Mouse (Mus musculus) spleen, adult 2 months (tissue): ENCODE measurements around the gene Stt3b. TPM values are rescaled to one million over a fixed set of nuclear protein-coding genes. Genes with fewer than 3 reads are reported as not detected.
"Not testable (repeated sequence)": the region's sequence is repeated elsewhere in the genome, so short reads cannot be mapped to it uniquely, and the experiment has no call there.

ENCODE experiments used
- DNase-seq, 2 experiments: peaks; one replicate each; pipeline versions ENCODE4 v3.0.0 to v3.0.0-alpha.2; 2012 to 2021; ENCODE audit warnings: low spot score in 2 of 2, low read depth in 1 of 2
- H3K27ac ChIP-seq: fragments of 200-500 bp; 2 replicates; pipeline ENCODE4 v1.5.1; 2012; ENCODE audit warnings: low read length, inconsistent platforms; ENCODE audit not compliant: insufficient read depth
- H3K27me3 ChIP-seq: fragments of 200-500 bp; 2 replicates; pipeline ENCODE4 v1.6.1; 2012; ENCODE audit warnings: mild to moderate bottlenecking, moderate library complexity, low read length, inconsistent platforms; ENCODE audit not compliant: control insufficient read depth, insufficient read depth
- H3K36me3 ChIP-seq: fragments of 200-500 bp; 2 replicates; pipeline ENCODE4 v1.6.1; 2012; ENCODE audit warnings: mild to moderate bottlenecking, low read length, inconsistent platforms; ENCODE audit not compliant: control insufficient read depth, insufficient read depth
- H3K4me1 ChIP-seq: fragments of 200-500 bp; 2 replicates; pipeline ENCODE4 v1.6.1; 2011; ENCODE audit warnings: inconsistent platforms; ENCODE audit not compliant: control insufficient read depth, insufficient read depth, insufficient read length
- H3K4me3 ChIP-seq: fragments of 200-500 bp; 2 replicates; pipeline ENCODE4 v1.5.1; 2011; ENCODE audit warnings: mild to moderate bottlenecking, inconsistent platforms; ENCODE audit not compliant: insufficient read depth, insufficient read length; ENCODE audit errors: extremely low read depth
- CTCF ChIP-seq: fragments of 200-500 bp; IDR thresholded peaks from 2 replicates; pipeline ENCODE4 v1.5.1; 2011; ENCODE audit warnings: mild to moderate bottlenecking, inconsistent platforms; ENCODE audit not compliant: insufficient read depth, insufficient read length, insufficient replicate concordance; ENCODE audit errors: extremely low read depth
- POLR2A ChIP-seq: fragments of 200-500 bp; IDR thresholded peaks from 2 replicates; pipeline ENCODE4 v1.6.1; 2011; ENCODE audit warnings: low read depth, low read length, inconsistent platforms
- WGBS: fragments of 180-500 bp; shearing (Covaris S2); methylation state at CpG from one replicate; pipeline ENCODE4 v1.1.7; 2018; 5-methylcytosine and 5-hydroxymethylcytosine counted together
- polyA plus RNA-seq: library from polyadenylated mRNA; depleted of rRNA; stranded (reverse); fragments of >200 nt; gene quantifications from 2 replicates; pipeline ENCODE4 v1.2.3, GENCODE M21; 2012

Gene Stt3b
- polyA plus RNA-seq, 1 experiment = 33.5 TPM

DNA sequence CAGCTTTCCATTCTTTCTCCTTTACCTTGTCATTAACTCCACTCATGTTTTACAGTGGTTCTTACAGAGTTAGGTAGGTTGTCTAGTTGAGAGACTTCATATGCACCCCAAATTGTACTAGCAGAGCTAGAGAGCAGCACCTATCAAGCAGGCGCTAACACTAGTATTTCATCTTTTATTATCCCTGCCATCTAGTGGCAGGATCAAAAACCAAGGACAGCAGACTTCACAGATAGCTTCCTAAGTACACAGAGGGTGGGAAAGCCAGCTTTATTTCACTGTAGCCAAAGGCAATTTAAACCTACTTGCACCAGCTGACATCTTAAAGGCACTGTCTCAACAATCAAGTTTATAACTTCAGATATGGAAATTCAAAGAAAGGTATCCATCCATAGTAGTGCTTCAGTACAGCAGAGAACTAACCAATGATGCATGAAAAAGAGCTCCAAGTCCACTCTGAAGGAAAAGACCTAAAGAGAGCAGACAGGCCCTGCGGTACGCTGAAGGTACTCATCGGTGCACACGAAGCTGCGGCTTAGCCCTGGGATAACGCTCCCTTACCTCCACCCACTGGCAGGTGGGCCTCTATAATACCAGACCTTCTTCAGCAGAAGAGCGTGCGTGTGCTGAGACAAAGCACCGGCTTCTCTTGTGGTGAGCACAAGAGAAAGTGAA lies 16.2 kb downstream of the Stt3b start:
- H3K27ac ChIP-seq = no peak overlapping the region
- H3K36me3 ChIP-seq = no peaks in the 10 kb centered on the region; the same call in 1 of the 2 replicates
- 88% methylated on average over 10 of the region's 10 CpGs for WGBS
- TF ChIP-seq POLR2A = no peak
- no peak for DNase-seq
- H3K27me3 ChIP-seq = no peaks in the 10 kb centered on the region
- no peak overlapping the region for H3K4me3 ChIP-seq
- H3K4me1 ChIP-seq = peaks cover 6% of the 10 kb centered on the region

DNA sequence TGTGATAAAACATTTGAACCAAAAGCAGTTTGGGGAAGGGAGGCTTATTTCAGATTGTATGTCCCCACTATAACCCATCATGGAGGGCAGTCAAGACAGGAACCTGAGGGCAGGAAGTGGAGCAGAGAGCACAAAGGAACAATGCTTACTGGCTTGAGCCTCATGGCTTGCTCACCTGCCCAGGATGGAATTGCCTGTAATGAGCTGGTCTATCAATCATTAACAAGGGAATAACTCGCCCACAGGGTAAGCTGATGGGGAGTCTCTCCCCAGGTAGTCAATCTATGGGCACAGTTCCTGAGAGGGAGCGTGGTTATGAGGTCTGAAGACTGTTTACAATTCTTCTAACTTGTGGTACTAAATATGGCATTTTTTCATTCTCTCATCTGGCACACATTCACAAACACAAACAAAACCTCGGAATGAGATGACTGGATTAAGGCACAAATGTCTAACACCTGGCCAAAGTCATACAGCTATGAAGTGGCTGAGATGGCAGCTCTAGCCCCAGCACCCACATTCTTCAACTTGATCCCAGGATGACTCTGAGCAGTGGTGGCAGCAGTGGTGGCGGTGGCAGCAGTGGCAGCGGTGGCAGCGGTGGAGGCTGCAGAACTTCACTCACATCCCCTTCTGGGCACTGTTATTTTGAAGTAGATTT lies 22.3 kb downstream of the Stt3b start:
- WGBS = 91% methylated on average over 6 of the region's 6 CpGs
- TF ChIP-seq CTCF (no peak), POLR2A (no peak)
- Histone ChIP-seq H3K4me1 (peaks cover 6% of the 10 kb centered on the region; the same call in 1 of the 2 replicates), H3K4me3 (no peak overlapping the region), H3K27me3 (no peaks in the 10 kb centered on the region), H3K36me3 (peaks cover 1% of the 10 kb centered on the region; the same call in 1 of the 2 replicates), H3K27ac (no peak overlapping the region)
- no peak for DNase-seq

DNA sequence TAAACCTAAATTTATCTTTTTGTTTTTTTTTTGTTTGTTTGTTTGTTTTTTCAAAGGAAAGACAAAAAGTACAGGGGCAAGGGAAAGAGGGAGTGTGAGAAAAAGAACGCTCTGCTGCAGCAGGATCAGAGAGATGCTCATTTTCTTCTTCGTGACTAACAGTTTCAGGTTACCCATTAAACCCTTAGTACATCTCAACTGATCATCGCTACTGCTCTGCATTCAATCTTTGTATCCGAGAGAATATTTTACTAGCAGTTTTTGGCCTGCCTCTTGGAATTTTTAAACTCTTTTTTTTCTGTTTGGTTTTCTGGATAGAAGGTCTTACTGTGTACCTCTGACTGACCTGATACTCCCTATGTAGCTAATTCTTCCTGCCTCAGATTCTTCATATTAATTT lies 25.8 kb downstream of the Stt3b start:
- 93% methylated on average over 4 of the region's 4 CpGs for WGBS
- Histone ChIP-seq H3K4me1 (peaks cover 2% of the 10 kb centered on the region; the same call in 1 of the 2 replicates), H3K27me3 (no peaks in the 10 kb centered on the region), H3K27ac (no peak overlapping the region), H3K4me3 (no peak overlapping the region), H3K36me3 (peaks cover 6% of the 10 kb centered on the region)
- TF ChIP-seq POLR2A (no peak), CTCF (no peak)
- DNase-seq = no peak

DNA sequence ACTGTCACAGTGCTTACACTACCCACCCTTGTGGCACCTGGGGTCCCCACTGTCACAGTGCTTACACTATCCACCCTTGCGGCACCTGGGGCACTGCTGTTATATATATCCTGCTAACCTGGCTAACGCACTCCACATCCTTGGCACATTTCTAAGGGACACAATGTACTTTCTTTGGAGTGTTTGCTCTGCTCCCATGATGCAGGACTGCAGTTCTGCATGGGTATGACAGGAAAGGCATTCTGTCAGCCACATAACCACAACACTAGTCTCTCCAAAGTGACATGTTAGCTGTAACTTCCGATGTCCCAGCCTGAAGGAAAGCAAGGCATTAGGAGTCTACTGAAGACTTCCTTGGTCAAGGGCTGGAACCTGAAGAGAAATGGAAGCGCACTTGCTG lies 26.8 kb downstream of the Stt3b start:
- no peaks in the 10 kb centered on the region for H3K27me3 ChIP-seq
- peaks cover 2% of the 10 kb centered on the region; the same call in 1 of the 2 replicates for H3K4me1 ChIP-seq
- no peak for TF ChIP-seq POLR2A
- no peak for TF ChIP-seq CTCF
- H3K4me3 ChIP-seq = no peak overlapping the region
- WGBS = 86% methylated on average over 4 of the region's 4 CpGs
- no peak for DNase-seq
- H3K27ac ChIP-seq = no peak overlapping the region
- peaks cover 7% of the 10 kb centered on the region for H3K36me3 ChIP-seq

DNA sequence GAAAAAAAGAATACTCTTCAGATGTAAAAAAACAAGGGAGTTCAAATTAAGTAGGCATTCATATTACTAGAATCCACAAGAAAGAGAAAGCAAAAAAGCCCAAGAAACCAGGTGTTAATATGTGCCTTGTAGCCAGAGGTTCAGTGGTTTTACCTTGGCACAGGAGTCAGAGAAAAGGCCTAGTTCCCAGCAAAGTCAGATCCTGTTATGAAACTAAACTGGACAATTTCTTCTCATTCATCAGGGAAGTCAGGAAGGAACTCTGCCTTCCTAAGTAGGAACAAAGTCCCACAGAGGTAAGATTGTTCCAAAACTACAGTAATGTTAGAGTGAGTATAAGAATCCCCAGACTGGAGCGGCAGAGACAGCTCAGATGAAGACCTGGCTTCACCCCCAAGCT lies 31.6 kb downstream of the Stt3b start:
- Histone ChIP-seq H3K27me3 (no peaks in the 10 kb centered on the region), H3K27ac (no peak overlapping the region), H3K4me1 (no peaks in the 10 kb centered on the region; the same call in 1 of the 2 replicates), H3K36me3 (peaks cover 20% of the 10 kb centered on the region), H3K4me3 (no peak overlapping the region)
- WGBS = 96% methylated on average over 1 of the region's 1 CpGs
- TF ChIP-seq POLR2A (no peak), CTCF (no peak)
- DNase-seq = no peak

DNA sequence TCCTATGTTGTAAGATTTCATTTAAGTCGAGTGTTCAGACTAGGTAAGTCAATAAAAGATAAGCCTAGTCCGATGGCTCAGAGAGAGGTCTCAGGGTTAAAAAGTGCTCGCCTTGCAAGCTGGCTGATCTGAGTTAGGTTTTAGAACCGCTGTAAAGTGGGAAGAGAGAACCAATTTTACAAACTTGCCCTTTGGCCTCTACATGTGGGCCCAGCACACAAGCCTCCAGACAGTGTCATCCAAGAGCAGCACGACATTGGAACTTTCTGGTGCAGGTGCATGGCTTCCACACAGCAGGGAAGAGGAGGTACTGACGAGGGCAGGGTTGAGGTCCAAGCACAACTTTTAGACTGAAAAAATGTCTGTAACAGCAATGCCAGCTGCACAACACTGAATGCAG lies 35.4 kb downstream of the Stt3b start:
- peaks cover 21% of the 10 kb centered on the region for H3K36me3 ChIP-seq
- H3K4me3 ChIP-seq = no peak overlapping the region
- WGBS = 93% methylated on average over 6 of the region's 6 CpGs
- DNase-seq = no peak
- no peaks in the 10 kb centered on the region for H3K27me3 ChIP-seq
- no peaks in the 10 kb centered on the region for H3K4me1 ChIP-seq
- TF ChIP-seq POLR2A (no peak), CTCF (no peak)
- H3K27ac ChIP-seq = no peak overlapping the region

DNA sequence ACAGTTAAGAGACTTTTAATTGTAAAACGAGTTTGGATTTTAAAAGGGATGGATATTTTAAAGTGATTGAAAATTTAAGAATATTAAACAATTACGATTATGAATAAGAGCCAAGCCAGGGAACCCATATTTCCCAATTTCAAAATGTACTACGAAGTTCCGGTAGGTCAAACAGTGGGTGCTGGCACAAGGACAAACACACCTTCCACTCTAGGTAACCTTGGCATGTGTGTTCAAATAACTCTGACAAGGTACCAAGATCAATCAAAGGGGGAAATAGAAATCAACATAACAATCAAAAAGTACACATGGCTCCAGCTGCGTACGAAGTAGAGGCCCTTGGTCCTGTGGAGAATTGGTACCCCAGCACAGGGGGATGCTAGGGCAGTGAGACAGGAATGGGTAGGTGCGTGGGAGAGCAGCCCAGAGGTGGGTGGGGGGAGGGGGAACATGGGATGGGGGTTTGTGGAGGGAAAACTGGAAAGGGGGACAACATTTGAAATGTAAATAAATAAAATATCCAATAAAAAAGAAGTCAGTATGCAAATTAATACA lies 37.0 kb downstream of the Stt3b start:
- H3K4me1 ChIP-seq = no peaks in the 10 kb centered on the region
- TF ChIP-seq POLR2A (no peak), CTCF (no peak)
- H3K36me3 ChIP-seq = peaks cover 20% of the 10 kb centered on the region
- WGBS = 96% methylated on average over 7 of the region's 7 CpGs
- DNase-seq = no peak
- H3K4me3 ChIP-seq = no peak overlapping the region
- H3K27ac ChIP-seq = no peak overlapping the region
- no peaks in the 10 kb centered on the region for H3K27me3 ChIP-seq

DNA sequence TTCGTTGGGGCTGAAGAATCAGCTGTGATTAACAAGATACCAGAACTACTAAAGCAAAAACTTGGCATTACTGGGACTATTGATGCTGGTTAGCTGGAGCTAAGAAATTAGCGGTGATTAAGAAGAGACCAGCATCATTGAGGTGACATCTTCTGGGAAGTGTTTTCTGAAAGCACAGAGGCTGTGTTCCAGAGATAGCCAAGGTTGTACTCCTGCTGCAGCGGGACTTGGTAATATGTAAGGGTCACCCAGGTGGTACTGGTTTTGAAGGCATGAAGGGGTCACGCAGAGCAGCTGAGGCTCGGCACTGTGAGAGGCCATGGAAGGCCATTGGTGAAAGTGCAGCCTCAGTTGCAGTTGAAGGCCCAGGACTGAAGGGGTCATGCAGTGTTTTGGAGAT lies 37.8 kb downstream of the Stt3b start:
- H3K27ac ChIP-seq, H3K4me3 ChIP-seq, H3K4me1 ChIP-seq, H3K27me3 ChIP-seq, DNase-seq: not testable (repeated sequence)
- WGBS = 93% methylated on average over 5 of the region's 5 CpGs
- H3K36me3 ChIP-seq = peaks cover 17% of the 10 kb centered on the region
